Mouse (Mus musculus): ENCODE data around the gene Dact3. TPM values are rescaled to one million over a fixed set of nuclear protein-coding genes. Genes with fewer than 3 reads are reported as not detected.

Gene Dact3
- polyA plus RNA-seq, 1 experiment from 2014 or later, result 3.5 TPM

GRCm38 (mm10) chr7:16895000-16895399 lies 19.9 kb downstream of the Dact3 start:
- TF ChIP-seq EP300 (optimal IDR thresholded peaks at IDR 0.05) (no peak), CTCF (IDR thresholded peaks at IDR 0.05; ENCODE audit: low read depth) (peak; percentile 92)
- 2% methylated on average over 24 of the region's 24 CpGs for WGBS
- Histone ChIP-seq H3K36me3 (ENCODE audit: control insufficient read depth, insufficient read depth, low read length) (no peaks in the 10 kb centered on the region), H3K4me2 (replicated peaks; ENCODE audit: low read depth) (peak overlapping the region; percentile 37), H3K9me3 (ENCODE audit: control insufficient read depth, low read length) (no peaks in the 10 kb centered on the region), H3K27me3 (ENCODE audit: control insufficient read depth, insufficient read depth, low read length) (no peaks in the 10 kb centered on the region), H3K27ac (replicated peaks) (no peak overlapping the region), H3K9ac (ENCODE audit: low read length) (no peak overlapping the region), H3K4me1 (replicated peaks; ENCODE audit: control insufficient read depth, insufficient read depth) (no peaks in the 10 kb centered on the region; the same call in 1 of the 2 replicates), H3K4me3 (ENCODE audit: low read depth, low read length) (peak overlapping the region; percentile 17; the same call in 1 of the 2 replicates)
- peak; percentile 1; the same call in 1 of the 2 replicates for ATAC-seq (ENCODE audit: low FRiP score, low TSS enrichment)
- peak; percentile 80 for DNase-seq (ENCODE audit: low spot score)

GRCm38 (mm10) chr7:16895511-16895910 lies 20.4 kb downstream of the Dact3 start:
- Histone ChIP-seq H3K9me3 (ENCODE audit: control insufficient read depth, low read length) (no peaks in the 10 kb centered on the region), H3K27me3 (ENCODE audit: control insufficient read depth, insufficient read depth, low read length) (no peaks in the 10 kb centered on the region), H3K36me3 (ENCODE audit: control insufficient read depth, insufficient read depth, low read length) (no peaks in the 10 kb centered on the region), H3K27ac (replicated peaks) (no peak overlapping the region), H3K4me3 (ENCODE audit: low read depth, low read length) (no peak overlapping the region), H3K4me2 (replicated peaks; ENCODE audit: low read depth) (peak overlapping the region; percentile 37), H3K9ac (ENCODE audit: low read length) (no peak overlapping the region), H3K4me1 (replicated peaks; ENCODE audit: control insufficient read depth, insufficient read depth) (no peaks in the 10 kb centered on the region; the same call in 1 of the 2 replicates)
- 34% methylated on average over 10 of the region's 10 CpGs for WGBS
- ATAC-seq (ENCODE audit: low FRiP score, low TSS enrichment), result no peak
- DNase-seq (ENCODE audit: low spot score), result no peak
- TF ChIP-seq EP300 (optimal IDR thresholded peaks at IDR 0.05), result no peak
- TF ChIP-seq CTCF (IDR thresholded peaks at IDR 0.05; ENCODE audit: low read depth), result no peak

GRCm38 (mm10) chr7:16900526-16900925 lies 25.4 kb downstream of the Dact3 start:
- Histone ChIP-seq H3K4me1 (replicated peaks; ENCODE audit: control insufficient read depth, insufficient read depth) (no peaks in the 10 kb centered on the region), H3K27me3 (ENCODE audit: control insufficient read depth, insufficient read depth, low read length) (no peaks in the 10 kb centered on the region), H3K4me2 (replicated peaks; ENCODE audit: low read depth) (no peak overlapping the region), H3K9me3 (ENCODE audit: control insufficient read depth, low read length) (no peaks in the 10 kb centered on the region), H3K27ac (replicated peaks) (no peak overlapping the region), H3K4me3 (ENCODE audit: low read depth, low read length) (no peak overlapping the region), H3K36me3 (ENCODE audit: control insufficient read depth, insufficient read depth, low read length) (no peaks in the 10 kb centered on the region), H3K9ac (ENCODE audit: low read length) (no peak overlapping the region)
- DNase-seq (ENCODE audit: low spot score), result no peak
- 44% methylated on average over 5 of the region's 5 CpGs for whole genome bisulfite sequencing
- no peak for TF ChIP-seq CTCF (IDR thresholded peaks at IDR 0.05; ENCODE audit: low read depth)
- no peak for TF ChIP-seq EP300 (optimal IDR thresholded peaks at IDR 0.05)
- no peak for ATAC-seq (ENCODE audit: low FRiP score, low TSS enrichment)

GRCm38 (mm10) chr7:16903439-16903955 lies 28.4 kb downstream of the Dact3 start:
- no peak overlapping the region for H3K9ac ChIP-seq (ENCODE audit: low read length)
- H3K4me1 ChIP-seq (replicated peaks; ENCODE audit: control insufficient read depth, insufficient read depth), result 0 out of 2 replicates have a peak, but pooled peaks cover 2% of the 10 kb centered on the region
- TF ChIP-seq CTCF (IDR thresholded peaks at IDR 0.05; ENCODE audit: low read depth) (no peak), EP300 (optimal IDR thresholded peaks at IDR 0.05) (no peak)
- ATAC-seq (ENCODE audit: low FRiP score, low TSS enrichment) (no peak), DNase-seq (ENCODE audit: low spot score) (no peak)
- H3K36me3 ChIP-seq (ENCODE audit: control insufficient read depth, insufficient read depth, low read length), result no peaks in the 10 kb centered on the region
- no peak overlapping the region for H3K27ac ChIP-seq (replicated peaks)
- H3K9me3 ChIP-seq (ENCODE audit: control insufficient read depth, low read length), result no peaks in the 10 kb centered on the region
- H3K4me2 ChIP-seq (replicated peaks; ENCODE audit: low read depth), result no peak overlapping the region
- no peak overlapping the region for H3K4me3 ChIP-seq (ENCODE audit: low read depth, low read length)
- WGBS, result 77% methylated on average over 2 of the region's 2 CpGs
- H3K27me3 ChIP-seq (ENCODE audit: control insufficient read depth, insufficient read depth, low read length), result no peaks in the 10 kb centered on the region

- no peak overlapping the region for H3K4me3 ChIP-seq (ENCODE audit: low read depth, low read length)
- DNase-seq (ENCODE audit: low spot score) (no peak), ATAC-seq (ENCODE audit: low FRiP score, low TSS enrichment) (no peak)
- 50% methylated on average over 7 of the region's 10 CpGs for WGBS
- no peak overlapping the region for H3K4me2 ChIP-seq (replicated peaks; ENCODE audit: low read depth)
- H3K4me1 ChIP-seq (replicated peaks; ENCODE audit: control insufficient read depth, insufficient read depth), result 0 out of 2 replicates have a peak, but pooled peaks cover 4% of the 10 kb centered on the region
- TF ChIP-seq CTCF (IDR thresholded peaks at IDR 0.05; ENCODE audit: low read depth) (no peak), EP300 (optimal IDR thresholded peaks at IDR 0.05) (no peak)
- H3K9ac ChIP-seq (ENCODE audit: low read length), result no peak overlapping the region
- H3K9me3 ChIP-seq (ENCODE audit: control insufficient read depth, low read length), result no peaks in the 10 kb centered on the region
- no peaks in the 10 kb centered on the region for H3K36me3 ChIP-seq (ENCODE audit: control insufficient read depth, insufficient read depth, low read length)
- no peak overlapping the region for H3K27ac ChIP-seq (replicated peaks)
- H3K27me3 ChIP-seq (ENCODE audit: control insufficient read depth, insufficient read depth, low read length), result no peaks in the 10 kb centered on the region
Measured at GRCm38 (mm10) chr7:16904120-16904675, 29.1 kb downstream of the Dact3 start.

- peak overlapping the region; percentile 41 for H3K27ac ChIP-seq (replicated peaks)
- TF ChIP-seq CTCF (IDR thresholded peaks at IDR 0.05; ENCODE audit: low read depth) (no peak), EP300 (optimal IDR thresholded peaks at IDR 0.05) (no peak)
- no peak for DNase-seq (ENCODE audit: low spot score)
- ATAC-seq (ENCODE audit: low FRiP score, low TSS enrichment), result peak; percentile 31; the same call in 1 of the 2 replicates
- H3K36me3 ChIP-seq (ENCODE audit: control insufficient read depth, insufficient read depth, low read length), result no peaks in the 10 kb centered on the region
- H3K4me1 ChIP-seq (replicated peaks; ENCODE audit: control insufficient read depth, insufficient read depth), result 0 out of 2 replicates have a peak, but pooled peaks cover 4% of the 10 kb centered on the region
- WGBS, result 51% methylated on average over 9 of the region's 9 CpGs
- no peaks in the 10 kb centered on the region for H3K9me3 ChIP-seq (ENCODE audit: control insufficient read depth, low read length)
- H3K4me3 ChIP-seq (ENCODE audit: low read depth, low read length), result no peak overlapping the region
- no peak overlapping the region for H3K4me2 ChIP-seq (replicated peaks; ENCODE audit: low read depth)
- no peaks in the 10 kb centered on the region for H3K27me3 ChIP-seq (ENCODE audit: control insufficient read depth, insufficient read depth, low read length)
- no peak overlapping the region for H3K9ac ChIP-seq (ENCODE audit: low read length)
Measured at GRCm38 (mm10) chr7:16905491-16906021, 30.4 kb downstream of the Dact3 start.
